Mouse (Mus musculus) thymus, adult 2 months (tissue): Measurements from ENCODE around the gene Bcl9l.

Source experiments
- CTCF ChIP-seq: fragments of 200-500 bp; IDR thresholded peaks from 2 replicates; pipeline ENCODE4 v1.5.1; 2012; ENCODE audit warnings: mild to moderate bottlenecking, control low read depth, low read length, moderate library complexity, borderline replicate concordance; ENCODE audit not compliant: control insufficient read depth, poor library complexity, insufficient read depth; ENCODE audit errors: extremely low read depth
- POLR2A ChIP-seq: fragments of 200-500 bp; IDR thresholded peaks from 2 replicates; pipeline ENCODE4 v1.6.1; 2012; ENCODE audit warnings: mild to moderate bottlenecking, low read length, control low read depth, moderate library complexity; ENCODE audit not compliant: control insufficient read depth, poor library complexity, insufficient read depth; ENCODE audit errors: extremely low read depth

- TF ChIP-seq CTCF (no peak), POLR2A (no peak)
Measured at GRCm38 (mm10) chr9:44473184-44473583, 9.4 kb upstream of the Bcl9l start.
